Mouse (Mus musculus): Measurements from ENCODE around the gene Pvr. TPM values are rescaled to one million over a fixed set of nuclear protein-coding genes. Genes with fewer than 3 reads are reported as not detected.
A peak's percentile ranks its signal among the peaks of the same experiment; 100 is the strongest.

The Pvr gene
- polyA plus RNA-seq, 1 experiment = 0.34 TPM

DNA sequence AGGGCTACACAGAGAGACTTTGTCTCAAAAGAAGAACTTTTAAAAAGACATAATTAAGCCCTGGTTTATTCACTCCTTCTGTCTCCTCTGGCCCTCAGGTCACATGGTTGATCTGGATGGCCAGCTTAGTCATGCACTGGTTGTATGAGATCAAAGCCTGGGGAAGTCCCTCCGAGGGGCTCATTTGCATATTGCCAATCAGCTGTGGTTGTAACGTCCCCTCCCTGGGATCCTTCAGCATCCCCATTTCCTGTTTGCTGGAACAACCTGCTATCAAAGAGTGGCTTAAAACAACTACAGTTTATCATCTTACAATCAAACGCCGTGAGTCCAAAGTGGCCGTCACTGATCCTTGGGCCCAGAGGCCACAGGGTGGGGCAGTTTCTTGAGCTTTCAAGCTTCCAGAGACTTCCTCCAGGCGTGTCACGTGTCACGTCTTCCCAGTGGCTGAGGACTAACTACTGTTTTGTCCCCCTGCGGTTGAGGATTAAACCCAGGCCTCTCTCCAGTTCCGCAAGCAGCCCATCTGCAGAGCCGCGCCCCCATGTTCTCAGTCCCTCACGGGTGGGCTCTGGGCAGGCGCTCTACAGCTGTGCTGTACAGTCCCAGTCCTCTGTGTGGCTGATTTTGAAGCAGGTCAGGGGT is 44.1 kb downstream of the Pvr start:
- TF ChIP-seq FLI1 (IDR thresholded peaks at IDR 0.05; ENCODE audit: low read length) (no peak), GATA1 (IDR thresholded peaks at IDR 0.05; ENCODE audit: borderline replicate concordance, low read length) (no peak)
- H3K36me3 ChIP-seq (replicated peaks; ENCODE audit: low read length) = no peaks in the 10 kb centered on the region
- H3K4me3 ChIP-seq (replicated peaks) = no peak overlapping the region
- H3K27me3 ChIP-seq (replicated peaks) = peaks cover 11% of the 10 kb centered on the region
- peaks cover 40% of the 10 kb centered on the region for H3K4me1 ChIP-seq
- no peaks in the 10 kb centered on the region for H3K9me3 ChIP-seq

GRCm38 (mm10) chr7:19875948-19876682 is 44.8 kb downstream of the Pvr start:
- Histone ChIP-seq H3K27me3 (replicated peaks) (peaks cover 4% of the 10 kb centered on the region), H3K4me1 (peaks cover 48% of the 10 kb centered on the region), H3K36me3 (replicated peaks; ENCODE audit: low read length) (no peaks in the 10 kb centered on the region), H3K4me3 (replicated peaks) (no peak overlapping the region), H3K9me3 (no peaks in the 10 kb centered on the region)
- TF ChIP-seq FLI1 (IDR thresholded peaks at IDR 0.05; ENCODE audit: low read length) (no peak), GATA1 (IDR thresholded peaks at IDR 0.05; ENCODE audit: borderline replicate concordance, low read length) (no peak)

- Histone ChIP-seq H3K27me3 (replicated peaks) (no peaks in the 10 kb centered on the region), H3K4me1 (peaks cover 50% of the 10 kb centered on the region), H3K9me3 (no peaks in the 10 kb centered on the region), H3K36me3 (replicated peaks; ENCODE audit: low read length) (no peaks in the 10 kb centered on the region), H3K4me3 (replicated peaks) (peak overlapping the region; percentile 83)
- TF ChIP-seq FLI1 (IDR thresholded peaks at IDR 0.05; ENCODE audit: low read length) = no peak
- TF ChIP-seq GATA1 (IDR thresholded peaks at IDR 0.05; ENCODE audit: borderline replicate concordance, low read length) = no peak
Observed at GRCm38 (mm10) chr7:19871943-19872601, 48.9 kb downstream of the Pvr start.

GRCm38 (mm10) chr7:19871137-19871621 is 49.8 kb downstream of the Pvr start:
- no peaks in the 10 kb centered on the region for H3K27me3 ChIP-seq (replicated peaks)
- peaks cover 46% of the 10 kb centered on the region for H3K4me1 ChIP-seq
- H3K9me3 ChIP-seq = no peaks in the 10 kb centered on the region
- peak overlapping the region; percentile 83 for H3K4me3 ChIP-seq (replicated peaks)
- TF ChIP-seq FLI1 (IDR thresholded peaks at IDR 0.05; ENCODE audit: low read length) = no peak
- no peak for TF ChIP-seq GATA1 (IDR thresholded peaks at IDR 0.05; ENCODE audit: borderline replicate concordance, low read length)
- H3K36me3 ChIP-seq (replicated peaks; ENCODE audit: low read length) = no peaks in the 10 kb centered on the region

DNA sequence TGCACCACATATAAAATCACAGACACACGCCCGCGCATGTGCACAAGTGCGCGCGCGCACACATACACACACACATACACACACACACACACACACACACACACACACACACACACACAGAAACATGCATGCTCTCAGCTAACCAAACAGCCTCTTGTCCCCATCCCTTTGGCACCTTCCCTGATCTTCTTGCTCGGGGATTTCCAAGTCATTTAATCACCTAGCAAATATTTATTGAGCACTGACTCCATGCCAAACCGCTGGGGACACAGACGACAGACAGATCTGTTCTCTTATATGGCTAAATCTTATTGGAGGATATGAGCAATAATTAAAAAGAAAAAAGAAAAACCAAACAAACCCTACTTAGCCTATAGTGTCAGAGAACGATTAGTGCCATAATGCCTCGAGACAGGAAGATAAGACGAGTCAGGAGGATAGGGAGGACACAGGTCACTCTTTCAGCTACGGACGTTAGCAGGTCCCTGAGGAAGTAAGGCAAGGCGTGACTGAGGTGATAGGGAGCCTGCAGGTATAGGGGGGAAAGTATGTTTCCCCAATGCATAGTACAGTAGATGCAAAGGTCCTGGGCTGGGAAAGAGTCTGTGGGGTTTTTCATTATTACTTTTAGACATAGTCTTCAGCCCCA is 53.1 kb downstream of the Pvr start:
- H3K4me1 ChIP-seq = peaks cover 50% of the 10 kb centered on the region
- H3K4me3 ChIP-seq (replicated peaks) = no peak overlapping the region
- no peaks in the 10 kb centered on the region for H3K36me3 ChIP-seq (replicated peaks; ENCODE audit: low read length)
- TF ChIP-seq FLI1 (IDR thresholded peaks at IDR 0.05; ENCODE audit: low read length) = no peak
- no peak for TF ChIP-seq GATA1 (IDR thresholded peaks at IDR 0.05; ENCODE audit: borderline replicate concordance, low read length)
- H3K9me3 ChIP-seq = no peaks in the 10 kb centered on the region
- H3K27me3 ChIP-seq (replicated peaks) = peaks cover 16% of the 10 kb centered on the region

DNA sequence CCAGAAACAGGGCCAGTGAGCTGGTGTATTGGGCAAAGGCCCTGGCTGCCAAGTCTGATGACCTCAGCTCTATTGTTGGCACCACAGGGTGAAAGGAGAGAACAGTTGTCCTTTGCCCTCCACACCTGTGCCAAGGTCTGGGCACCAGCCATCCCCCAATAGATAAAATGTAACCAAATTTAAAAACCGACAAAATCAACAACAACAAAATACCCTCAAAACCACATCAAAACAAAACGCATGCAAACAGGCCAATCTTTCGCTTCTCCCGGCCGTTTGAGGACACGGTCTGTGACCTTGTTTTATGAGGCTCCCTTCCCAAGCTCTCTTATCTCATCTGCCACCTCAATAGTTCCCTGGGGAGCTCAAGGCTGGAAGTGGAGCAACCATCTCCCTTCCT is 54.5 kb downstream of the Pvr start:
- H3K4me1 ChIP-seq = peaks cover 39% of the 10 kb centered on the region
- no peaks in the 10 kb centered on the region for H3K9me3 ChIP-seq
- no peak for TF ChIP-seq FLI1 (IDR thresholded peaks at IDR 0.05; ENCODE audit: low read length)
- no peak for TF ChIP-seq GATA1 (IDR thresholded peaks at IDR 0.05; ENCODE audit: borderline replicate concordance, low read length)
- H3K27me3 ChIP-seq (replicated peaks) = peaks cover 16% of the 10 kb centered on the region
- H3K4me3 ChIP-seq (replicated peaks) = no peak overlapping the region
- H3K36me3 ChIP-seq (replicated peaks; ENCODE audit: low read length) = no peaks in the 10 kb centered on the region

DNA sequence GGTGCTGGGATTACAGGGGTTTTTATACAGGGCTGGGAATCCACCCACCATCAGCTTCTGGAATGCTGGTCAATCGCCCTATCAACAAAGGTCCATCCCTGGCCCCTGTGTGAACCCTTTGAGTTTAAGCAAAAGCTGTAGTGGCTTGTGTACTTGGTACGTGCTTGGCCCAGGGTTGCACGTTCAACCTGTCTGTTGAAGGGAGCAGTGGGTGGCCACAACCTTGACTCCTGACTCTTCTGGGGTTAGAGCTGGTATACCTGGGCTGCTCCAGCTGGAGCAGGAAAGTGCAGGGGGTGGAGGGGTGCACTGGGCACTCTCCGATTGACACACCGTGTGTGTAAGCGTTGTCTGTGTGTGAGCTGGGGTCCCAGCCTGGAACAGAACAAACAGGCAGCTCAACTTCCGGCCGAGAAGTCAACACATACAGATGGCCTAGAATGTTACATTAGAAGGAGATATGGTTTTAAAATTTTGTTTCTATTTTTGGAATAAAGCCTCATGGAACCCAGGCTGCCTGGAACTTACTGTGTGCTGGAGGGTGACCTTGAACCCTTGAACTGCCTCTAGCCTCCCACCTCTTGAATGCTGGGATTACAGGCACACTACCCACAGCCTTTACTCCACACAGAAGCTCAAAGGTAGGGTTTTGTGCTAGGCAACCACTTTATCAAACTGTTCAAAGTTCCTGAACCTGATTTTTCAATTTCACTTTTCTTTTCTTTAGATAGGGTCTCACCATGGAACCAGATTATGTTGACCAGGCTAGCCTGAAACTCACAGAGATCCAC is 55.5 kb downstream of the Pvr start:
- Histone ChIP-seq H3K27me3 (replicated peaks) (peaks cover 21% of the 10 kb centered on the region), H3K4me1 (peaks cover 29% of the 10 kb centered on the region), H3K9me3 (no peaks in the 10 kb centered on the region), H3K36me3 (replicated peaks; ENCODE audit: low read length) (no peaks in the 10 kb centered on the region), H3K4me3 (replicated peaks) (no peak overlapping the region)
- TF ChIP-seq GATA1 (IDR thresholded peaks at IDR 0.05; ENCODE audit: borderline replicate concordance, low read length) (no peak), FLI1 (IDR thresholded peaks at IDR 0.05; ENCODE audit: low read length) (no peak)

GRCm38 (mm10) chr7:19864241-19864640 is 56.7 kb downstream of the Pvr start:
- H3K27me3 ChIP-seq (replicated peaks) = peaks cover 30% of the 10 kb centered on the region
- no peak overlapping the region for H3K4me3 ChIP-seq (replicated peaks)
- no peak for TF ChIP-seq FLI1 (IDR thresholded peaks at IDR 0.05; ENCODE audit: low read length)
- TF ChIP-seq GATA1 (IDR thresholded peaks at IDR 0.05; ENCODE audit: borderline replicate concordance, low read length) = no peak
- H3K36me3 ChIP-seq (replicated peaks; ENCODE audit: low read length) = no peaks in the 10 kb centered on the region
- peaks cover 33% of the 10 kb centered on the region for H3K4me1 ChIP-seq
- H3K9me3 ChIP-seq = no peaks in the 10 kb centered on the region

DNA sequence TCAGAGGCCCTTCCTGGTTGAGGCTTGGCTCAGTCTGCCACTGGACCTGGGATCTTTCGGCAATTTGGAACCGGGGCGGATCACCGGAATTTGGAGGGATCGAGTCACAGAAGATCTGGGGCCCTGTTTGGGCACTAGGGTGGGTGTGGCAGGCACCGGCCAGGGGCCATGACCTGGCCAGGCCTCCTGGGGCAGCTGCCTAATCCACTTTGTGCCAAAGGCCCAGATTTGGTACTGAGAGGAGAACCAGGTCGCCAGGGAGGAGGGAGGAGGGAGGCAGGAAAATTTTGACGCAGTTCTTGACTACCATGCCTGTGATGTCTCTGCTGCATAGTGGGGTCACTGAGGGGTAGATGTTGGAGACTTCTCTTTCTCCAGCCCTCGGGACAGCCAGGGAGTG is 59.8 kb downstream of the Pvr start, which contains the start of gene Ceacam16:
Ceacam16 (minus strand) TSS at position 101 of the 400 bp plus-strand sequence.
- H3K4me1 ChIP-seq = peaks cover 25% of the 10 kb centered on the region
- peaks cover 46% of the 10 kb centered on the region for H3K27me3 ChIP-seq (replicated peaks)
- no peaks in the 10 kb centered on the region for H3K9me3 ChIP-seq
- no peak within 1 kb of the TSS for H3K4me3 ChIP-seq (replicated peaks)
- no peaks in the 10 kb centered on the region for H3K36me3 ChIP-seq (replicated peaks; ENCODE audit: low read length)
- TF ChIP-seq GATA1 (IDR thresholded peaks at IDR 0.05; ENCODE audit: borderline replicate concordance, low read length) = no peak

Measured in megakaryocyte, embryonic 14.5 days (primary cell).